Mouse (Mus musculus) hindbrain, embryonic 10.5 days (tissue): ENCODE measurements around the gene Fbf1. TPM values are rescaled to one million over a fixed set of nuclear protein-coding genes. Genes with fewer than 3 reads are reported as not detected.
"Not testable (repeated sequence)": the region's sequence is repeated elsewhere in the genome, so short reads cannot be mapped to it uniquely, and the experiment has no call there.

Source experiments
- DNase-seq: peaks from one replicate; pipeline ENCODE4 v3.0.0-alpha.2; 2017; ENCODE audit warnings: low spot score
- H3K27ac ChIP-seq: fragments of 300-500 bp; sonication (generic); 2 replicates; pipeline ENCODE4 v1.5.1; 2016; ENCODE audit warnings: mild to moderate bottlenecking, moderate library complexity
- H3K27me3 ChIP-seq: fragments of 300-500 bp; sonication (generic); 2 replicates; pipeline ENCODE4 v1.6.1; 2016; ENCODE audit warnings: mild to moderate bottlenecking; ENCODE audit not compliant: poor library complexity, insufficient read depth, severe bottlenecking
- H3K36me3 ChIP-seq: fragments of 300-500 bp; sonication (generic); 2 replicates; pipeline ENCODE4 v1.6.1; 2016; ENCODE audit warnings: mild to moderate bottlenecking, moderate library complexity
- H3K4me1 ChIP-seq: fragments of 300-500 bp; sonication (generic); replicated peaks from 2 replicates; pipeline ENCODE4 v1.6.1; 2016; ENCODE audit warnings: mild to moderate bottlenecking
- H3K4me3 ChIP-seq: fragments of 300-500 bp; sonication (generic); 2 replicates; pipeline ENCODE4 v1.5.1; 2016; ENCODE audit warnings: mild to moderate bottlenecking, moderate library complexity
- H3K9me3 ChIP-seq: fragments of 300-500 bp; sonication (generic); 2 replicates; pipeline ENCODE4 v1.6.1; 2016; ENCODE audit warnings: mild to moderate bottlenecking, moderate library complexity
- WGBS: fragments of 180-500 bp; shearing (Covaris S2); methylation state at CpG from one replicate; pipeline ENCODE4 v1.1.7; 2016; 5-methylcytosine and 5-hydroxymethylcytosine counted together
- polyA plus RNA-seq: library from polyadenylated mRNA; unstranded; fragments of >200 nt; fragmentation: Nextera tagmentation; extraction: Ambion mirVana; gene quantifications from 2 replicates; pipeline ENCODE4 v1.2.1, GENCODE M21; 2016

Fbf1 gene
- polyA plus RNA-seq, 1 experiment from 2014 or later = 62.8 TPM

DNA sequence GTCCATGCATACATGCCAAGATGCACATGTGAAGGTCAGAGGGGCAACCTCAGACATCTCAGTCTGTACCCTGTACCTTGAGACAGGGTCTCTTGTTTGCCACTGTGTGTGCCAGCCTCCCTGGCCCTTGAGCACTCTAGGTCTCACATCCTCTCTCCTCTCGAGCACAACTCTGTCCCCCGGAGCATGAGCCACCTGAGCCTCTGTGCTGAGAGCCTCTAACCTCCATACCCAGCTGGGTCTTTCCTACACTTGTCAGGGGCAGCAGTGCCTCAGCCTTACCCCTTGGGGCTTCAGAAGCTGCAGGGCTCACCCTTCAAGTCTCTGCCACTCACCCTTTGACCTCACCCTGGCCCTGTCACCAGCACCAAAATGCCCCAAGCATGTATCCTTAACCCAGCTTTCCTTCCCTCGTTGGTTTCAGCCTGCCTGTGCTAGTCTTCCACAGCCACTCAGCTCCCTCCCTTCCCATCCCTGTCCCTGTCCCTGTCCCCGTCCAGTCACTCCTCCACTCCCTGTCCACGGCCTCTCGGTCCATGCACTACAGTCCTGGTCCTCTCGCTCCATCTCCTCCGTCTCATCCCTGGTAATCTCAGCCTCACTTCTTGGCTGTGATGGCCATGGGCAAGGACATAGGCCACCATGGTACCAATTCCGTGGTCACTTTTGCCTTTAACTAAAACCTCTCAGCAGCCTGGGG lies 38.7 kb downstream of the Fbf1 start:
- peak overlapping the region; percentile 91 for H3K27ac ChIP-seq
- peaks cover 43% of the 10 kb centered on the region for H3K36me3 ChIP-seq
- DNase-seq = no peak
- no peaks in the 10 kb centered on the region for H3K9me3 ChIP-seq
- H3K27me3 ChIP-seq = peaks cover 15% of the 10 kb centered on the region
- H3K4me3 ChIP-seq = 0 out of 2 replicates have a peak overlapping the region, but pooled peaks have one; percentile 68
- 77% methylated on average over 9 of the region's 9 CpGs for WGBS
- peaks cover 54% of the 10 kb centered on the region for H3K4me1 ChIP-seq

DNA sequence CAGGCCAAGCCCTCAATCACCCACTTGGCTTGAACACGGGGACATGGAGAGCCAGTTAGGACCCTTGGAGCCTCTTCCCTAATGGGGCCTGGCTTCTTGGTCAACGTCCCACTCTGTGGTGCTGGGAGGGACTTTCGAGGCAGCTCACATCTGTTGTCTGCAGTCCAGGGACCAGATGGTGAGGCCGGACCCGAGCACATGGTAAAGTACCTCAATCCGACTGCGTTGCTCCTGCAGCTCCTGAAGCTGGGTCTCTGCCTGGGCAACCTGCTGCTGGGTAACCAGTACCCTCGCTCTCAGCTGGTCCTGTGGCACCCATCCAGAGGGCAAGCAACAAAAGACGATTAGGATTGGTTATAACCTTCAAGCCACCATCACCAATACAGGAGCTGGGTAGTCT lies 40.0 kb downstream of the Fbf1 start:
- peaks cover 54% of the 10 kb centered on the region for H3K4me1 ChIP-seq
- peaks cover 15% of the 10 kb centered on the region for H3K27me3 ChIP-seq
- WGBS = 75% methylated on average over 9 of the region's 9 CpGs
- DNase-seq = peak; percentile 27
- H3K9me3 ChIP-seq = no peaks in the 10 kb centered on the region
- H3K4me3 ChIP-seq = peak overlapping the region; percentile 25; the same call in 1 of the 2 replicates
- H3K27ac ChIP-seq = peak overlapping the region; percentile 77
- peaks cover 30% of the 10 kb centered on the region for H3K36me3 ChIP-seq

DNA sequence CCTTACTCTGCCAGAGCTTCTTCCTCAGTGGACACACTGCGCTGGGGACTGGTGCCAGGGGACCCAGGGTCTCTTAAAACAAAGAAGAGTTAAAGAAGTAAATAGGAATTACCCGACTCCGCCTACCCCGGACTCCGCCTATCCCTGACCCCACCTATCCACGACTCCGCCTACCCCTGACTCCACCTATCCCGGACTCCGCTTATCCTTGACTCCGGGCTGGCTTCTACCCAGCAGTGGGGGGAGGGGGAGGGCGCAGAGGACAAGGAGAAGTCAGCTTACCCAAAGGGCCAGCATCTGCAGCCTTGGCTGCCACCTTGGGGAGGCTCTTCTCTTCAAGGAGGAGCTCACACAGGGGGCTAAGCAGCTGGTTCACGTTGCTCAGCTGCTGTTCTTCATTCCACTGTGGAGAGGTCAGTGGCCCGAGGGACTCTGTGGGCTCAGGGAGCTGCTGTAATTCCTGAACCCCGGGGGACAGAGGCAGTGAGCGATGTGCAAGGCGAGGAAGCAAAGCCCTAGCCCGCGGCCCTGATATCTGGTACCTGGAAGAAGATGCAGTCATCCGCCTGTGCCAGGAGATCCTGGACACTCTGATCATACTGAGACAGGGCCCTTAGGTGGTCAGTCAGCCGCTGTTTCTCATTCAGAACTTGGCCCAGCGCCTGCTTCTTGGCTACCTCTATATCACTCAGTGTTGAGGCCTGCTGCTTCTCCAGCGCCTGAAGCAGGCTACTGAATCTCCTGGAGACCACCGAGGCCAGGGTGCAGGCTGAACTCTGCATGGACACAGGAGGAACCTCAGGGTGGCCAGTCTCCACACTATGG lies 40.6 kb downstream of the Fbf1 start, which contains the start of gene Trim47:
TSS of gene Trim47 (minus strand) at position 55 of the 825 bp plus-strand sequence.
- WGBS = 23% methylated on average over 23 of the region's 23 CpGs
- H3K4me3 ChIP-seq = peak within 1 kb of the TSS; percentile 25
- peaks cover 24% of the 10 kb centered on the region for H3K36me3 ChIP-seq
- peak within 1 kb of the TSS; percentile 77 for H3K27ac ChIP-seq
- no peaks in the 10 kb centered on the region for H3K9me3 ChIP-seq
- H3K27me3 ChIP-seq = peaks cover 15% of the 10 kb centered on the region
- H3K4me1 ChIP-seq = peaks cover 52% of the 10 kb centered on the region
- peak; percentile 69 for DNase-seq

DNA sequence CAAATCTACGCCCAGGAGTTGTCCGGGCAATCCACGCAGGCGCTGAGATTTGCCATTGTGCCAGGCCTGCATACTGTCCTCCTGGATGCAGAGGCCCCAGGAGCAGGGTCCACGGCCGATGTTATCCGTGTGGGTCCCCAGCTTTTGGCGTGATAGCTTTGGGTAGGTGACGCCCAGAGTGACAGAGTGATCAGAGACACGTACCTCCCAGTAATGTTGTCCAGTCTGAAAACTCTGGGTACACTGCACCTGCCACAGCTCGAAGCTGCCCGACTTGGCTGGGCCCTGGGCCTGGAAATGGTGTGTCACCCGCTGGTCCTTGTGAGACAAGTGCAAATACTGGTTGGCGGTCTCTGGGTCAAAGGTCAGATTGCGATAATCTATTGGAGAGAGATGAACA lies 41.7 kb downstream of the Fbf1 start:
- 96% methylated on average over 15 of the region's 15 CpGs for WGBS
- Histone ChIP-seq H3K36me3 (peaks cover 13% of the 10 kb centered on the region), H3K4me3 (no peak overlapping the region), H3K27ac (no peak overlapping the region), H3K27me3 (peaks cover 11% of the 10 kb centered on the region), H3K9me3 (no peaks in the 10 kb centered on the region), H3K4me1 (peaks cover 43% of the 10 kb centered on the region)
- DNase-seq = no peak

GRCm38 (mm10) chr11:116121731-116122245 lies 46.2 kb downstream of the Fbf1 start:
- not testable (repeated sequence) for DNase-seq, H3K27me3 ChIP-seq, H3K27ac ChIP-seq, H3K9me3 ChIP-seq, H3K4me3 ChIP-seq
- WGBS = 91% methylated on average over 8 of the region's 8 CpGs
- Histone ChIP-seq H3K4me1 (peaks cover 20% of the 10 kb centered on the region), H3K36me3 (peaks cover 12% of the 10 kb centered on the region)

DNA sequence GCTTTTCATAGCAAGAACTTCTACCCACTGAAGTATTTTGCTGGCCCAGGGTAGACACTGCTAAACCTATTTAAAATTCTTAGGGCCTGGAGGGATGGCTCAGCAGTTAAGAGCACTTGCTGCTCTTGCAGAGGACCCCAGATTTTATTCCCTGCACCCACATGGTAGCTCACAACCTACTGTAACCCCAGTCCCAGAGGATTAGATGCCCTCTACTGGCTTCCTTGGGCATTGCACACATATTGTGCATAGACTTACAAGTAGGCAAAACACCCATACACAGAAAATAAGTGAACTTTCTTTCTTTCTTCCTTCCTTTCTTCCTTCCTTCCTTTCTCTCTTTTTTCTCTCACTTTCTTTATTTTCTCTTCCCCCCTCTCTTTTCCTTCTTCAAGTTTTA lies 50.1 kb downstream of the Fbf1 start:
- no peak overlapping the region for H3K27ac ChIP-seq
- no peak for DNase-seq
- H3K9me3 ChIP-seq = no peaks in the 10 kb centered on the region
- H3K4me3 ChIP-seq = no peak overlapping the region
- peaks cover 19% of the 10 kb centered on the region for H3K4me1 ChIP-seq
- no peaks in the 10 kb centered on the region; the same call in 1 of the 2 replicates for H3K27me3 ChIP-seq
- H3K36me3 ChIP-seq = no peaks in the 10 kb centered on the region

DNA sequence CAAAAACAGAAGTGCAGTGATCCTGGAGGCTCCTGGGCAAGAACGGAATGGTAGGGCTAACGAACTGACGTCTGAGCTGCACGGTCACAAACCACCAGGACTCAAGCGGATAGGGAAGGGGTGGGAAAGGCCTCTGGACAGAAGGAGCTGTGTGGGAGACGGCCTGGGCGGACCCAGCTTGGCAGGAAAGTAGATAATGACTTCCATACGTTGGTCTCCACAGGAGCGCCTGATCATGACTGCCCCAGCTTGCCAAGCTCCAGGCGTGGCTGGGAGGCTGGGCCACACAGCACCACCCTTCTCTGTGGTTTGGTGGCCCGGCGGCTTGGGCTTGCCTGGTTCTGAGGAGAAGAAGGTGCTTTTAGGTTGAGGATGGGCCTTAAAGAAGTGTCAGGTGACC lies 50.7 kb downstream of the Fbf1 start:
- Histone ChIP-seq H3K4me3 (no peak overlapping the region), H3K27ac (peak overlapping the region; percentile 35; the same call in 1 of the 2 replicates), H3K4me1 (peaks cover 19% of the 10 kb centered on the region), H3K9me3 (no peaks in the 10 kb centered on the region), H3K36me3 (no peaks in the 10 kb centered on the region), H3K27me3 (peaks cover 1% of the 10 kb centered on the region)
- no peak for DNase-seq
- WGBS = 66% methylated on average over 12 of the region's 12 CpGs

- no peaks in the 10 kb centered on the region for H3K9me3 ChIP-seq
- peaks cover 56% of the 10 kb centered on the region for H3K27me3 ChIP-seq
- H3K27ac ChIP-seq = no peak overlapping the region
- H3K36me3 ChIP-seq = no peaks in the 10 kb centered on the region
- H3K4me3 ChIP-seq = no peak overlapping the region
- H3K4me1 ChIP-seq = peaks cover 36% of the 10 kb centered on the region
- WGBS = 85% methylated on average over 19 of the region's 19 CpGs
- no peak for DNase-seq
Observed at GRCm38 (mm10) chr11:116111611-116112203, 56.3 kb downstream of the Fbf1 start.

GRCm38 (mm10) chr11:116111067-116111466 lies 56.9 kb downstream of the Fbf1 start:
- no peak for DNase-seq
- Histone ChIP-seq H3K9me3 (no peaks in the 10 kb centered on the region), H3K4me1 (peaks cover 43% of the 10 kb centered on the region), H3K27me3 (peaks cover 63% of the 10 kb centered on the region), H3K27ac (no peak overlapping the region), H3K4me3 (no peak overlapping the region), H3K36me3 (no peaks in the 10 kb centered on the region)
- WGBS = 82% methylated on average over 4 of the region's 4 CpGs

- no peaks in the 10 kb centered on the region for H3K9me3 ChIP-seq
- no peaks in the 10 kb centered on the region for H3K36me3 ChIP-seq
- WGBS = 32% methylated on average over 10 of the region's 10 CpGs
- H3K27ac ChIP-seq = 0 out of 2 replicates have a peak overlapping the region, but pooled peaks have one; percentile 68
- peaks cover 68% of the 10 kb centered on the region for H3K27me3 ChIP-seq
- peak overlapping the region; percentile 45 for H3K4me3 ChIP-seq
- peaks cover 48% of the 10 kb centered on the region for H3K4me1 ChIP-seq
- DNase-seq = no peak
Observed at GRCm38 (mm10) chr11:116110540-116110939, 57.4 kb downstream of the Fbf1 start.

GRCm38 (mm10) chr11:116110131-116110530 lies 57.8 kb downstream of the Fbf1 start:
- 3% methylated on average over 35 of the region's 35 CpGs for WGBS
- no peaks in the 10 kb centered on the region for H3K36me3 ChIP-seq
- no peaks in the 10 kb centered on the region for H3K9me3 ChIP-seq
- peaks cover 72% of the 10 kb centered on the region for H3K27me3 ChIP-seq
- H3K27ac ChIP-seq = peak overlapping the region; percentile 68
- peak overlapping the region; percentile 45 for H3K4me3 ChIP-seq
- DNase-seq = peak; percentile 33
- H3K4me1 ChIP-seq = peaks cover 50% of the 10 kb centered on the region

- 2% methylated on average over 70 of the region's 70 CpGs for WGBS
- peaks cover 55% of the 10 kb centered on the region for H3K4me1 ChIP-seq
- no peaks in the 10 kb centered on the region for H3K36me3 ChIP-seq
- peak overlapping the region; percentile 68 for H3K27ac ChIP-seq
- DNase-seq = peak; percentile 42
- peaks cover 76% of the 10 kb centered on the region for H3K27me3 ChIP-seq
- no peaks in the 10 kb centered on the region for H3K9me3 ChIP-seq
- H3K4me3 ChIP-seq = peak overlapping the region; percentile 45
Observed at GRCm38 (mm10) chr11:116109441-116110081, 58.4 kb downstream of the Fbf1 start.
